Mouse (Mus musculus) thymus, postnatal 10 days (tissue): ENCODE data around the gene Ddx46.
A peak's percentile ranks its signal among the peaks of the same experiment; 100 is the strongest.
"Not testable (repeated sequence)": the region's sequence is repeated elsewhere in the genome, so short reads cannot be mapped to it uniquely, and the experiment has no call there.

Experiments used
- DNase-seq, 2 experiments: peaks; one replicate each; pipeline ENCODE4 v3.0.0; 2021; ENCODE audit warnings: low spot score in 2 of 2

Gene Ddx46

DNA sequence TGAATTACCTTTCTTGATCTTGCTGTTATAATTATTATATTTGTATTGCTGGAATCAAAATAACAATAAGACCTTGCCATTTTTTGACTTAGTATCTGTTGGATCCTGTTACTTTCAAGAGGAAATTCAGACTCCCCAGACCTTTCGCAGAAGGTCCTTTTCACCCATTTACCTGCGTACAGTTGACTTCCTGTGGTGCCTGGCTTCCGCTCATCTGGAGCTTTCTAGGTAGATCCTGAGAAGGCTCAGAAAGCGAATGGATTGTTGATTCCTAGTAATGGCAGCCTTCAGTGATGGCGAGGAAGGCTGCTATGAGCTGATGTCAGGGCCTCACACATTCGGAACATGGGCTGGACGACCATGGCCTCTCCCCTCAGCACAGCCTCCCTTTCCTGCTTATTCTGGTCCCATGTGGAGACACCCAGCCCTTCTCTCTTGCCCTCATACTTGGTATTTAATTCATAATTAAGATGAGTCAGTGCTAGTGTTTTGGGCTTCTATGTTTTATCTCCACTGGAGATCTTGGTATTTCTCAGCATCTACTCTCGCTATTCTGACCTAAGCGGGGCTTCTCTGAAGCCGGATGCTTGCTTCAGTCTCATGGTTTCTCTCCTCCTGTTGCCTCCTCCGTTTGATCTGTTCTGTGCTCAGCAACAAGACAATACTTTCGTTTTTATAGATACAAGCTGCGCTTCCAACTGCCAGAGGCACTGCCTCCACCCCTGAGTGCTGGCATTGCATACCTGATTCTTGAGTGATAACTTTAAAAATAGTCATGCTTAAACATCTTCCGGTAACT lies 1.6 kb downstream of the Ddx46 start:
- DNase-seq = no peak

GRCm38 (mm10) chr13:55640480-55640879 lies 5.7 kb downstream of the Ddx46 start:
- peak; percentile 24 to 72 for DNase-seq

DNA sequence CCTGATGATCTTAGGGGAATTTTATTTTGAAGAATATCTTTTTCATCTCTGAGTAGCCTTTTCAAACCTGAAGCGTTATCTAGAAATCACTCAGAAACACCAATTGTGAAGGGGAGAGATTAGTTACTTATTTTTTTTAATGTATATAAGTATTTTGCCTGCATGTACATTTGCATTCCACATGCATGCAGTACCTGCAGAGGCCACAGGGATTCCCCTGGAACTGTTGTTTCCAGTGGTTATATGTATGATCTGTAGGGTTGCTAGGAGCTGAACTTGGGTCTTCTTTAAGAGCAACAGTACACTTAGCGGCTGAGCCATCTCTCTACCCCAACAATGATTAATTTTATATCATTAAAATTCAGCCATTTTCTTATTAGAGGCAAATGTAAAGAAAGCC lies 9.7 kb downstream of the Ddx46 start:
- DNase-seq = peak; percentile 31 to 46

- no peak for DNase-seq
Observed at GRCm38 (mm10) chr13:55650098-55650497, 15.3 kb downstream of the Ddx46 start.

DNA sequence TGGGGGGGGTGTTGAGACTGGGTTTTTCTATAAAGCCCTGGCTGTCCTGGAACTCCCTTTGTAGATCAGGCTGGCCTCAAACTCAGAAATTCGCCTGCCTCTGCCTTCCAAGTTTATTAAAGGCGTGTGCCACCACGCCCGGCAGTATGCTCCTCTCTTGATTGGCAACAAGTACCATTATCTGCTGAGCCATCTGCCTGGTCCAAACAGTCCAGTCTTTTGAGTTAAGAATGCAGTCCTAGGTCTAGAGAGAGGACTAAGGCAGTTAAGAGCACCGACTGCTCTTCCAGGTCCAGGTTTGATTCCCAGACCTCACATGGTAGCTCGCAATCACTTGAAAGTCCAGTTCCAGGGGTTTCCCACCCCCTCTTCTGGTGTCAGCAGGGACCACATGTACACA lies 16.2 kb downstream of the Ddx46 start:
- no peak for DNase-seq

- DNase-seq = peak; percentile 11 to 54
Observed at GRCm38 (mm10) chr13:55668550-55668949, 33.7 kb downstream of the Ddx46 start.

- no peak for DNase-seq
Observed at GRCm38 (mm10) chr13:55672711-55673110, 37.9 kb downstream of the Ddx46 start.

GRCm38 (mm10) chr13:55677364-55677763 lies 42.5 kb downstream of the Ddx46 start:
- DNase-seq = no peak

GRCm38 (mm10) chr13:55682201-55682600 lies 47.4 kb downstream of the Ddx46 start:
- DNase-seq = no peak

- DNase-seq = no peak
Observed at GRCm38 (mm10) chr13:55683581-55683980, 48.8 kb downstream of the Ddx46 start.

DNA sequence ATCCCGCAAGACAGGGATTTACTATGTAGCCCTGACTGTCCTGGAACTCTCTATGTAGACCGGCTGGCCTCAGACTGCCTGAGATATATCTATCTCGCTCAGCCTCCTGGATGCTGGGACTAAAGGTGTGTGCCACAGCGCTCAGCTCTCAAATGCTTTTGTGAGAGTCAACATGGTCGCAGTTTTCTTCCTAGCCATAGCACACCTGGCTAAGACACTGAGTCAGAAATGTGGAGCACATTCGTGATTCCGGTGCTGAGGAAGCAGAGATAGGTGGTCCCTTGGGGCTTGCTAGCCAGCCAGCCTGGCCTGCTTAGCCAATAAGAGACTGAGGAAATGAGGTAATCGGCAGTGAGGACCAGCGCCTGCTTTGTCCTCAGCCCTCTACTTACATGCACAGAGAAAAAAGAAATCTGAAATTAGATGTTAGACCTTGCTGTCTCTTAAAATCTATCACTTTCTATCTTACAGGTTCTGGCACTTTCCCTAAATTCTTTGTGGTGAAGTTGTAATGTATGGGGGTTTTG lies 51.3 kb downstream of the Ddx46 start:
- no peak for DNase-seq

DNA sequence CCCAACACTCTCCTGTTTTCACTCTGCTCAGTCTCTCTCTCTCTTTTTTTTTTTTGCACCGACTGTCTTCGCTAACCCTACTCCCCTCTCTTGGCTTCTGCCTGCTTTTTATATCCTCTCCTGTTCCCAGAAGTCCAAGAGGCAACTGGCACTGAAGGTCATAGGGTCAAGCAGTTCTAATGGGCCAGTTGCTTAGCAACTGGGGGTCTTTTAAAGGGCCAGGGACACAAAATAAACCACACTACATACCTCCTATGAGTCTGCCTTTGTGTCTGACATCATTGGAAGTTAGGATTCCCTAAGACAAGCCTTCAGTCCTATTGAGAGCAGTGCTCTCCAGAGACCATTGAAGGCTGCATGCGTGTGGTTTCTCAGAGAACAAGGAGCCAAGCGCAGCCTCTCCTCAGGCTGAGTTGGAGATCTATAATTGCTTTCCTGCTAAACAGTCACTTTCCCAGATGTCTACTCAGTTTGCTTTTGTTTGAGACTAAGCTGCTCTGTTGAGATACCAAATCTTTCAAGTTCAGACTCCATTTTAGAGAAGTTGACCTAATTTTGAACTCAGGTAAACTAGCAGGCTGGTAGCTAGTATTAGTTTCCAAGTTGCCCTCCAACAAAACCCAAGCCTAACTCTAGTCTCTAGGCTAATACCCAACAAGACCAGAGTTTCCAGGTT lies 53.2 kb downstream of the Ddx46 start:
- DNase-seq = no peak

GRCm38 (mm10) chr13:55692535-55693242 lies 57.9 kb downstream of the Ddx46 start, which contains the start of gene B230219D22Rik:
Gene B230219D22Rik (plus strand): TSS chr13:55693124.
- peak; percentile 82 to 90 for DNase-seq

- DNase-seq = peak; percentile 45 to 59
Observed at GRCm38 (mm10) chr13:55693243-55693721, 58.5 kb downstream of the Ddx46 start.

GRCm38 (mm10) chr13:55694110-55694509 lies 59.3 kb downstream of the Ddx46 start:
- no peak for DNase-seq

DNA sequence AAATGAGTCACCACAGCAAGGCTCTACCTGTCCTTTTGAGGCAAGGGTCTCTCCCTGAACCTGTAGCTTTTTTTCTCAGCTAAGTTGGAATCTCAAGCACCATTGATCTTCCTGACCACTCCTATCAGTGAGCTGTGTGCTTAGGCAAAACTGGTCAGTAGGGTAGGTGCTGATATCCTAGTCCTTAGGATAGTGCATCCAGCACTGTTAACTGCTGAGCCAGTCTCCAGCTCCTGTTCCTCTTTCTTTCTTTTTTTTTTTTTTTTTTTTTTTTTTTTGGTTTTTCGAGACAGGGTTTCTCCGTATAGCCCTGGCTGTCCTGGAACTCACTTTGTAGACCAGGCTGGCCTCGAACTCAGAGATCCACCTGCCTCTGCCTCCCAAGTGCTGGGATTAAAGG lies 61.2 kb downstream of the Ddx46 start:
- not testable (repeated sequence) for DNase-seq

- no peak for DNase-seq
Observed at GRCm38 (mm10) chr13:55704301-55704700, 69.5 kb downstream of the Ddx46 start.

GRCm38 (mm10) chr13:55712846-55713245 lies 78.0 kb downstream of the Ddx46 start:
- no peak for DNase-seq

- peak; percentile 75 to 87 for DNase-seq
Observed at GRCm38 (mm10) chr13:55714501-55715166, 79.8 kb downstream of the Ddx46 start, which contains the start of gene Txndc15. Gene Txndc15 (plus strand): TSS chr13:55714650.

GRCm38 (mm10) chr13:55715167-55715512 lies 80.3 kb downstream of the Ddx46 start:
- DNase-seq = no peak

DNA sequence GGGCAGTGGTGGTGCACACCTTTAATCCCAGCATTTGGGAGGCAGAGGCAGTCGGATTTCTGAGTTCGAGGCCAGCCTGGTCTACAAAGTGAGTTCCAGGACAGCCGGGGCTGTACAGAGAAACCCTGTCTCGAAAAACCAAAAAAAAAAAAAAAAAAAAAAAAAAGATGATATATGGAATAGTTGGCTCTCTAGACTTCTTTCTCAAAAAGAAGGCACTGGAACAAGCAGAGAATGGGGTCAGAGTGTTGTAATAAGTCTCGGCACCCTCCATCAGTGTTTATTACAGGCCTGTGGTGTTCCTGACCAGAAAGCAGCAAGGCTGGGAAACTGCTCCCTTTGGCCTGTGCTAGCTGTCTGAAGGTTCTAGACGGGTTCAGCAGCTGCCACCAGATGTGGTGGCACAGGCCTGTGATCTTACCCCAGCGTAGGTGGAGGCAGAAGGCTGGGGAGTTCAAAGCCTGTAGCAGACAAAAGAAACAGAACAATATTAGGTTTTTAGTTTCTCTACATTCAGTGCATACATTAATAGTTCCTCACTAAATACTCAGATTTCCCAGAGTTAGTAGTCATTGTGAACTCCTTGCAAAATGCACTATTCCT lies 81.2 kb downstream of the Ddx46 start:
- DNase-seq = peak in 1 of 2 experiments; percentile 44
